Mouse (Mus musculus): Measurements from ENCODE around the gene 1700067P10Rik.

GRCm38 (mm10) chr17:48094820-48095680 lies 5.9 kb downstream of the 1700067P10Rik start:
- TF ChIP-seq CTCF (IDR thresholded peaks at IDR 0.05; ENCODE audit: low read depth, low read length) (no peak), GATA1 (IDR thresholded peaks at IDR 0.05; ENCODE audit: borderline replicate concordance, low read length) (no peak)
